Mouse (Mus musculus): ENCODE data around the gene Spata21.

The Spata21 gene

DNA sequence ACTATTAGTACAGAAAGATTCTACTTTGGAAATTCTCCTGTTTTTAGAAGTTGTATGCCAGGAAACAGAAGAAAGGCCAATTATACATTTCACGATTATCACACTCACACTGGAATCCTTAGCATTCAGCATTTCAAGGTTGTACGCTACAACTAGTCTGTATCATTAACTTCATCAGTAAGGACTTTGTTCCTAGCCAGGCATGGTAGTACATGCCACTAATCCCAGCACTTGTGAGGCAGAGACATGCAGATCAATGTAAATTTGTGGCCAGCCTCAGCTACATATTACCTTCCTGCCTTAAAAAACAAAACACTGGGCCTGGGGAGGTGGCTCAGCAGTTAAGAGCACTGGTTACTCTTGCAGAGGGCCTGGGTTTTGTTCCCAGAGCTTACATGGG lies 70.5 kb downstream of the Spata21 start:
- DNase-seq (ENCODE audit: low spot score in 2 of 2), result no peak

DNA sequence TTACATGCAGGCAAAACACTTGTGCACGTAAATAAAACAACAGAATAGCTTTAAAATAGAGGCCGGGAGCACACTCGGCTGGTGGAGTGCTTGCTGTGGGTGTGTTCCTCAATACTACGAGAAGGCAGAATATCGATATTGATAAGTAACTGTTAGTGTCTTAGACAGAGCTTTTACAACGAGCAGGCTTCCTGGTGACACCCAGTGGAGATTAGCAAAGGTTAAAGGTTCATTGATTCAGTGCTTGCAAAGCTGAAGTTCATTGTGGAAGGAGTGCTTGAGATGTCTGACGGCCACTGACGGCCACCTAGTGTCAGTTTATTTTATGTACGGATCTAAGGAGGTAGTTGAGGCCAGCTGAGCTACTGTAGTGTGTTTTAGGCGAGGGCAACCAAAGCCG lies 71.0 kb downstream of the Spata21 start:
- DNase-seq (ENCODE audit: low spot score in 2 of 2), result no peak

DNA sequence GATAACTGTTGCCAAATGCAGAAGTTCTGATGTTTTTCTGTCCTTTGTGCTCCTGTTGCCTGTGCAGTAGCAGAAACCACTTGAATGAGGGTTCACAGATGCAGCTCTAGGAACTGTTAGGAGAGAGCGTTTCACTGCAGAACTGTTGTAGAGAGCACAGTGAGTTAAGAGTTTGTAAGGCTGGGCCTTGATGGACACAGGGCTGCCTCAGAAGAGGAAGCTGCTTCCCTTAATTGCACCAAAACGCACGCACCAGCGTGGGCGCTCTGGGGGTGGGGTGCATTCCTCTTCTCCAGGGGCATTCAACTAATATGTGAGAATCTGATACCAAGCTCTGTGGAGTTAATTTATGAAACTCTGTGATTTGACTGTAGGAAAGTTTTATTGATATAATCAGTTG lies 71.5 kb downstream of the Spata21 start:
- DNase-seq (ENCODE audit: low spot score in 2 of 2), result no peak

DNA sequence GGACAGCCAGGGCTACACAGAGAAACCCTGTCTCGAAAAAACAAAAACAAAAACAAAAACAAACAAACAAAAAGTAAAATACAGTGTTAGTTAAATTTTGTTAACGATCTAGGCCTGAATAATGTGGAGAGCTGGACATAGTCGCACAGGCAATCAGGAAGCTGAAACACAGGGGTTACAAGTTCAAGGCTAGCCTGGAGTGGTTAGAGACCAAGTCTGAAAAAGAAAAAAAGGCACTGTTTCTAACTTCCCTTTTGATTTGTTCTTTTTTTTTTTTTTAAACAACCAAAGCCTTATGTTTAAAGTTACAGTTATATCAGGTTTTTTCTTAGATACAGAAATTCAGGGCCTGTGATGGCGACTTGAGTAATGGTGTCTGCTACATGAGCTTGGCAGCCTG lies 72.1 kb downstream of the Spata21 start:
- DNase-seq (ENCODE audit: low spot score in 2 of 2), result no peak

DNA sequence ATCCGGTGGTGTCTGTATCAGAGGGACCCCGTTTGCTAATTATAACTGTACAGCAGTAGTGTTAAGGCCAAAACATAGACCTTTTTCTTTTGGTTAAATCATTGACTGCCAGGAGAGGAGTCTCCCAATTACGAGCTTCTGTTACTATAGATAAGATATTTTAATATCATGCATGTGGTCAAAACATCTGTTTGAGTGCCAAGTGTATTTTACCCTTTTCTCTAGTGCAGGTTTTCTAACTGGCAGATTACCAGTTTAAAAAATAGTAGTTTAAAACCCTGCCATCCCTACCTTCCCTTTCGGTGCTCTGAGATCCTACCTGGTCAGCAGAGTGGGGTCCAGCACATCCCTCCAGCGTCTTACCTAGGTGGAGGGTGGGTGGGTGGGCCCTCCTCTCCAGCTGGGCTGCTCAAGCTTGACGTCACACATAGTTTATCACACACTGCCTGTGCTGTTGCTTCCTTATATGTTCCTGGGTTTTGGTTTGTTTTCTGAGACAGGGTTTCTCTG lies 73.6 kb downstream of the Spata21 start:
- DNase-seq (ENCODE audit: low spot score in 2 of 2), result peak in 1 of 2 experiments; percentile 36

Data from spleen, postnatal 10 days (tissue).